Mouse (Mus musculus): ENCODE results near the gene Gimap7. TPM values are rescaled to one million over a fixed set of nuclear protein-coding genes. Genes with fewer than 3 reads are reported as not detected.

Gene Gimap7
- total and polyA plus RNA-seq, 2 experiments: 0.35 to 0.37 TPM

GRCm38 (mm10) chr6:48739780-48740055, 21.3 kb downstream of the Gimap7 start:
- H3K4me1 ChIP-seq (ENCODE audit: control insufficient read depth, insufficient read depth, low read length): peaks cover 6% of the 10 kb centered on the region
- H3K36me3 ChIP-seq (ENCODE audit: control insufficient read depth, insufficient read depth, low read length): no peaks in the 10 kb centered on the region
- H3K9ac ChIP-seq (ENCODE audit: low read depth, low read length): no peak overlapping the region
- no peak for DNase-seq (ENCODE audit: extremely low read depth, low read depth, low spot score)
- H3K27ac ChIP-seq (replicated peaks; ENCODE audit: insufficient read depth, low read depth, low read length): peak overlapping the region; percentile 52; the same call in 1 of the 2 replicates
- no peaks in the 10 kb centered on the region for H3K27me3 ChIP-seq (ENCODE audit: control insufficient read depth, insufficient read depth, low read length)
- TF ChIP-seq CTCF (IDR thresholded peaks at IDR 0.05; ENCODE audit: low read depth, low read length) (no peak), POLR2A (IDR thresholded peaks at IDR 0.05; ENCODE audit: extremely low read depth, insufficient read depth, low read length) (no peak)
- H3K79me2 ChIP-seq (ENCODE audit: control insufficient read depth, insufficient read depth, low read length): peaks cover 4% of the 10 kb centered on the region; the same call in 1 of the 2 replicates
- 83% methylated on average over 3 of the region's 3 CpGs for WGBS
- peak overlapping the region; percentile 22 for H3K4me3 ChIP-seq (ENCODE audit: insufficient read depth, low read depth, low read length)

- Histone ChIP-seq H3K4me1 (ENCODE audit: control insufficient read depth, insufficient read depth, low read length) (peaks cover 6% of the 10 kb centered on the region), H3K9ac (ENCODE audit: low read depth, low read length) (peak overlapping the region; percentile 46; the same call in 1 of the 2 replicates), H3K27me3 (ENCODE audit: control insufficient read depth, insufficient read depth, low read length) (no peaks in the 10 kb centered on the region), H3K27ac (replicated peaks; ENCODE audit: insufficient read depth, low read depth, low read length) (peak overlapping the region; percentile 60), H3K36me3 (ENCODE audit: control insufficient read depth, insufficient read depth, low read length) (no peaks in the 10 kb centered on the region), H3K4me3 (ENCODE audit: insufficient read depth, low read depth, low read length) (no peak overlapping the region), H3K79me2 (ENCODE audit: control insufficient read depth, insufficient read depth, low read length) (peaks cover 4% of the 10 kb centered on the region; the same call in 1 of the 2 replicates)
- DNase-seq (ENCODE audit: extremely low read depth, low read depth, low spot score): no peak
- TF ChIP-seq POLR2A (IDR thresholded peaks at IDR 0.05; ENCODE audit: extremely low read depth, insufficient read depth, low read length) (no peak), CTCF (IDR thresholded peaks at IDR 0.05; ENCODE audit: low read depth, low read length) (no peak)
- 70% methylated on average over 3 of the region's 3 CpGs for WGBS
Measured at GRCm38 (mm10) chr6:48740501-48741169, 22.2 kb downstream of the Gimap7 start.

- Histone ChIP-seq H3K4me1 (ENCODE audit: control insufficient read depth, insufficient read depth, low read length) (peaks cover 6% of the 10 kb centered on the region), H3K27me3 (ENCODE audit: control insufficient read depth, insufficient read depth, low read length) (no peaks in the 10 kb centered on the region), H3K36me3 (ENCODE audit: control insufficient read depth, insufficient read depth, low read length) (no peaks in the 10 kb centered on the region), H3K79me2 (ENCODE audit: control insufficient read depth, insufficient read depth, low read length) (peaks cover 4% of the 10 kb centered on the region; the same call in 1 of the 2 replicates), H3K9ac (ENCODE audit: low read depth, low read length) (no peak overlapping the region), H3K27ac (replicated peaks; ENCODE audit: insufficient read depth, low read depth, low read length) (peak overlapping the region; percentile 43; the same call in 1 of the 2 replicates), H3K4me3 (ENCODE audit: insufficient read depth, low read depth, low read length) (no peak overlapping the region)
- WGBS: 31% methylated on average over 3 of the region's 3 CpGs
- TF ChIP-seq CTCF (IDR thresholded peaks at IDR 0.05; ENCODE audit: low read depth, low read length) (no peak), POLR2A (IDR thresholded peaks at IDR 0.05; ENCODE audit: extremely low read depth, insufficient read depth, low read length) (no peak)
- DNase-seq (ENCODE audit: extremely low read depth, low read depth, low spot score): no peak
Measured at GRCm38 (mm10) chr6:48741273-48741672, 22.9 kb downstream of the Gimap7 start.

- Histone ChIP-seq H3K4me3 (ENCODE audit: insufficient read depth, low read depth, low read length) (no peak overlapping the region; the same call in 1 of the 2 replicates), H3K79me2 (ENCODE audit: control insufficient read depth, insufficient read depth, low read length) (peaks cover 4% of the 10 kb centered on the region; the same call in 1 of the 2 replicates), H3K4me1 (ENCODE audit: control insufficient read depth, insufficient read depth, low read length) (peaks cover 6% of the 10 kb centered on the region), H3K9ac (ENCODE audit: low read depth, low read length) (peak overlapping the region; percentile 13; the same call in 1 of the 2 replicates), H3K36me3 (ENCODE audit: control insufficient read depth, insufficient read depth, low read length) (no peaks in the 10 kb centered on the region), H3K27ac (replicated peaks; ENCODE audit: insufficient read depth, low read depth, low read length) (peak overlapping the region; percentile 77), H3K27me3 (ENCODE audit: control insufficient read depth, insufficient read depth, low read length) (no peaks in the 10 kb centered on the region)
- DNase-seq (ENCODE audit: extremely low read depth, low read depth, low spot score): peak; percentile 91
- no peak for TF ChIP-seq CTCF (IDR thresholded peaks at IDR 0.05; ENCODE audit: low read depth, low read length)
- no peak for TF ChIP-seq POLR2A (IDR thresholded peaks at IDR 0.05; ENCODE audit: extremely low read depth, insufficient read depth, low read length)
- WGBS: 8% methylated on average over 9 of the region's 9 CpGs
Measured at GRCm38 (mm10) chr6:48741711-48742206, 23.3 kb downstream of the Gimap7 start.

GRCm38 (mm10) chr6:48742422-48743351, 24.3 kb downstream of the Gimap7 start:
- WGBS: 6% methylated on average over 52 of the region's 52 CpGs
- peak; percentile 45 for TF ChIP-seq CTCF (IDR thresholded peaks at IDR 0.05; ENCODE audit: low read depth, low read length)
- TF ChIP-seq POLR2A (IDR thresholded peaks at IDR 0.05; ENCODE audit: extremely low read depth, insufficient read depth, low read length): peak; percentile 72; the same call in 1 of the 2 replicates
- Histone ChIP-seq H3K4me3 (ENCODE audit: insufficient read depth, low read depth, low read length) (peak overlapping the region; percentile 79), H3K27me3 (ENCODE audit: control insufficient read depth, insufficient read depth, low read length) (no peaks in the 10 kb centered on the region), H3K9ac (ENCODE audit: low read depth, low read length) (peak overlapping the region; percentile 75), H3K79me2 (ENCODE audit: control insufficient read depth, insufficient read depth, low read length) (peaks cover 4% of the 10 kb centered on the region; the same call in 1 of the 2 replicates), H3K36me3 (ENCODE audit: control insufficient read depth, insufficient read depth, low read length) (no peaks in the 10 kb centered on the region), H3K4me1 (ENCODE audit: control insufficient read depth, insufficient read depth, low read length) (peaks cover 6% of the 10 kb centered on the region), H3K27ac (replicated peaks; ENCODE audit: insufficient read depth, low read depth, low read length) (peak overlapping the region; percentile 78)
- DNase-seq (ENCODE audit: extremely low read depth, low read depth, low spot score): peak; percentile 88
